Mouse (Mus musculus) heart, adult 2 months (tissue): ENCODE data around the gene Rbm14.

ENCODE experiments used
- CTCF ChIP-seq: fragments of 200-600 bp; IDR thresholded peaks from 2 replicates; pipeline ENCODE4 v1.8.1; 2022; ENCODE audit warnings: antibody characterized with exemption, mild to moderate bottlenecking, moderate library complexity
- POLR2A ChIP-seq: fragments of 200-500 bp; IDR thresholded peaks from 2 replicates; pipeline ENCODE4 v1.6.1; 2011; ENCODE audit warnings: mild to moderate bottlenecking, low read depth, low read length, control low read depth; ENCODE audit not compliant: insufficient read depth

DNA sequence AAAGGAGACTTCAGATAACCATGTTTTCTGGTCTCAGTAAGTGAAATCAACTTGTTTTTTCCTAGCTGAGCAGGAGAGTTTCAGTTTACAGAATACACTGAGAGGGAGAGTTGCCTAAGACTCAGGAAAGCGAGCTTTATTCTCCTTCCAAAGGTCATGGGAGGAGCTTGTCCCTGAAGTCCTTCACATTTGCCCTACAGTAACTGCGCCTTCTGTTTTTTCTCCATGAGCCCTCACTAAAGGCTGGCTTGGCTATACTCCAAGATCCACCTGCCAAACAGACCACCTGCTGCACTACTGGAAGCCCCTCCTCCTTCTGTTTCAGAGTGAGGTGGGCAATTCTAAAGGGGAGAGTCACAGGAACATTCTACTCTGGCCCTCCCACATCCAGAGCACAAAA lies 24.7 kb upstream of the Rbm14 start:
- TF ChIP-seq POLR2A: no peak
- no peak for TF ChIP-seq CTCF
